Mouse (Mus musculus) E14TG2a.4 (cell line): ENCODE results near the gene Rsc1a1.

ENCODE experiments used
- CTCF ChIP-seq: conservative IDR thresholded peaks from 2 replicates; pipeline ENCODE4 v1.5.1; 2014; ENCODE audit warnings: low read length
- POU5F1 ChIP-seq: IDR thresholded peaks from 2 replicates; pipeline ENCODE4 v1.6.1; 2014; ENCODE audit warnings: low read length, borderline replicate concordance

DNA sequence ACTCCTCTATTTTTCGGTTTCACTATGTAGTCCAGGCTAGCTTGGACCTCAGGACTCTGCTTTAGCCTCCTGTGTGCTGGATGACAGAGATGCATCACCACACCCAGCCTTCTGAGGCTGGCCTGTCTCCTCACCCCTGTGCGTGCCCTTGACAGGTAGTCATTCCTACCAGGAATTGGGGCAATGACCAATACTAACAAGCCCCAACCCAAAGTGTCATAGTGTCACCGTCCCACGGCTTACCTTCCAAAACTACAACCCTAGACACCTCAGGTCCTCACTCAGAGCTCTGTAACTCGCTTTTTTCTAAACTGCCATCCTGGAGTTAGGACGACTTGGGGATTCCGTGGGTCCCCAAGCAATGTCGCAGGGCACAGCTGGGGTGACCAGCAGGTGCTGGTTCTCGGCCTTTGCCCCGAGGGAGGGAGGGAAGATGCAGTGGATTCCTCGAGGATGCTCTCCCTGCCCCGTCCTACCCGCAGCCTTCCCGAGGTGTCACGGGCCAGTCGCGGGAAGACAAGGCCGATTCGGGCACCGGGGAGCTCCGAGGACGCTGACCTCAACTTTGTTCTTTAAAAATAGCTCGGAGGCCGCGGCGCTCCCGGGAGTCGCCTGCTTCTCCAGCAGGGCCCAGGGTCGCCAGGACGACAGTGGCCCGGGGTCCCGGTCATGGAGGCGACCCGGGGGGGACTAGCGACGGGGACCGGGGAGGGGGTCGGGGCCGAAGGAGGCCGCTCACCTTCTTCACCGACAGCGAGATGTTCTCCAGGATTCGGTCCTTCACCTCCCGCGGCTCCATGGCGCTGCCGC lies 22.1 kb downstream of the Rsc1a1 start:
- TF ChIP-seq CTCF (no peak), POU5F1 (no peak)
